Mouse (Mus musculus) midbrain, postnatal 0 days (tissue): Measurements from ENCODE around the gene Casp2. TPM values are rescaled to one million over a fixed set of nuclear protein-coding genes. Genes with fewer than 3 reads are reported as not detected.
A peak's percentile ranks its signal among the peaks of the same experiment; 100 is the strongest.

Source experiments
- ATAC-seq: fragments of 200-750 bp; cut with Nextera tagmentation; 2 replicates; pipeline ENCODE4 v1.8.0; 2017; ENCODE audit warnings: moderate number of reproducible peaks, mild to moderate bottlenecking, moderate TSS enrichment, moderate library complexity; ENCODE audit not compliant: low FRiP score
- DNase-seq: peaks from one replicate; pipeline ENCODE4 v3.0.0-alpha.2; 2015; ENCODE audit warnings: low spot score
- H3K27ac ChIP-seq: fragments of 300-500 bp; sonication (generic); 2 replicates; pipeline ENCODE4 v1.5.1; 2014; ENCODE audit warnings: low read depth, mild to moderate bottlenecking, low read length, mixed read lengths
- H3K27me3 ChIP-seq: fragments of 300-500 bp; sonication (generic); 2 replicates; pipeline ENCODE4 v1.6.1; 2014; ENCODE audit warnings: low read length, control low read depth, mixed read lengths; ENCODE audit not compliant: insufficient read depth
- H3K36me3 ChIP-seq: fragments of 300-500 bp; sonication (generic); 2 replicates; pipeline ENCODE4 v1.6.1; 2014; ENCODE audit warnings: low read length, control low read depth, mixed read lengths; ENCODE audit not compliant: insufficient read depth
- H3K4me1 ChIP-seq: fragments of 300-500 bp; sonication (generic); 2 replicates; pipeline ENCODE4 v1.6.1; 2014; ENCODE audit warnings: mild to moderate bottlenecking, control low read depth, antibody characterized with exemption, low read length, mixed read lengths; ENCODE audit not compliant: insufficient read depth
- H3K4me2 ChIP-seq: fragments of 300-500 bp; sonication (generic); 2 replicates; pipeline ENCODE4 v1.6.1; 2014; ENCODE audit warnings: low read depth, mild to moderate bottlenecking, low read length, mixed read lengths; ENCODE audit not compliant: poor library complexity, severe bottlenecking
- H3K4me3 ChIP-seq: fragments of 300-500 bp; sonication (generic); 2 replicates; pipeline ENCODE4 v1.5.1; 2014; ENCODE audit warnings: low read depth, mild to moderate bottlenecking, low read length, moderate library complexity
- H3K9ac ChIP-seq: fragments of 300-500 bp; sonication (generic); replicated peaks from 2 replicates; pipeline ENCODE4 v1.6.1; 2014; ENCODE audit warnings: mild to moderate bottlenecking, low read length, moderate library complexity, mixed read lengths; ENCODE audit not compliant: poor library complexity, severe bottlenecking
- H3K9me3 ChIP-seq: fragments of 300-500 bp; sonication (generic); 2 replicates; pipeline ENCODE4 v1.6.1; 2016; ENCODE audit warnings: low read length, control low read depth
- CTCF ChIP-seq: IDR thresholded peaks from 2 replicates; pipeline ENCODE4 v1.5.1; 2016; ENCODE audit warnings: antibody characterized with exemption, mild to moderate bottlenecking
- WGBS: fragments of 180-500 bp; shearing (Covaris S2); extraction: QIAGEN DNeasy Blood & Tissue Kit; methylation state at CpG from one replicate; pipeline ENCODE4 v1.1.7; 2014; 5-methylcytosine and 5-hydroxymethylcytosine counted together
- polyA plus RNA-seq: library from polyadenylated mRNA; unstranded; fragments of >200 nt; fragmentation: Nextera tagmentation; extraction: Ambion mirVana; gene quantifications from 2 replicates; pipeline ENCODE4 v1.2.1, GENCODE M21; 2015
- total RNA-seq: library from RNA; depleted of rRNA; stranded (reverse); fragments of >200 nt; gene quantifications from 2 replicates; pipeline ENCODE4 v1.2.3, GENCODE M21; 2014

The Casp2 gene
- total and polyA plus RNA-seq, 2 experiments from 2014 or later = 17.9 to 42.6 TPM

GRCm38 (mm10) chr6:42293327-42293726 lies 28.5 kb downstream of the Casp2 start:
- Histone ChIP-seq H3K4me1 (no peaks in the 10 kb centered on the region), H3K4me2 (no peak overlapping the region), H3K27ac (no peak overlapping the region), H3K9ac (no peak overlapping the region), H3K36me3 (peaks cover 6% of the 10 kb centered on the region; the same call in 1 of the 2 replicates), H3K9me3 (no peaks in the 10 kb centered on the region), H3K27me3 (no peaks in the 10 kb centered on the region), H3K4me3 (no peak overlapping the region)
- 94% methylated on average over 6 of the region's 6 CpGs for WGBS
- ATAC-seq (no peak), DNase-seq (no peak)
- TF ChIP-seq CTCF = no peak

GRCm38 (mm10) chr6:42295549-42296094 lies 30.8 kb downstream of the Casp2 start:
- no peaks in the 10 kb centered on the region for H3K4me1 ChIP-seq
- peaks cover 8% of the 10 kb centered on the region; the same call in 1 of the 2 replicates for H3K36me3 ChIP-seq
- no peak overlapping the region for H3K4me2 ChIP-seq
- DNase-seq = no peak
- no peak overlapping the region for H3K9ac ChIP-seq
- H3K27me3 ChIP-seq = no peaks in the 10 kb centered on the region
- no peak overlapping the region for H3K4me3 ChIP-seq
- H3K27ac ChIP-seq = no peak overlapping the region
- no peak for ATAC-seq
- 83% methylated on average over 3 of the region's 3 CpGs for WGBS
- no peak for TF ChIP-seq CTCF
- no peaks in the 10 kb centered on the region for H3K9me3 ChIP-seq

GRCm38 (mm10) chr6:42299362-42299761 lies 34.6 kb downstream of the Casp2 start:
- Histone ChIP-seq H3K36me3 (peaks cover 5% of the 10 kb centered on the region; the same call in 1 of the 2 replicates), H3K4me2 (no peak overlapping the region), H3K4me1 (no peaks in the 10 kb centered on the region), H3K9ac (no peak overlapping the region), H3K4me3 (no peak overlapping the region), H3K9me3 (no peaks in the 10 kb centered on the region), H3K27me3 (no peaks in the 10 kb centered on the region), H3K27ac (no peak overlapping the region)
- DNase-seq = no peak
- no peak for ATAC-seq
- WGBS = 91% methylated on average over 5 of the region's 5 CpGs
- no peak for TF ChIP-seq CTCF

GRCm38 (mm10) chr6:42309816-42310378 lies 45.1 kb downstream of the Casp2 start:
- no peak for DNase-seq
- H3K36me3 ChIP-seq = peaks cover 16% of the 10 kb centered on the region; the same call in 1 of the 2 replicates
- no peak overlapping the region for H3K4me2 ChIP-seq
- 55% methylated on average over 8 of the region's 8 CpGs for WGBS
- no peak overlapping the region for H3K27ac ChIP-seq
- TF ChIP-seq CTCF = peak; percentile 33; the same call in 1 of the 2 replicates
- H3K9me3 ChIP-seq = no peaks in the 10 kb centered on the region
- H3K27me3 ChIP-seq = no peaks in the 10 kb centered on the region
- H3K4me3 ChIP-seq = no peak overlapping the region
- no peaks in the 10 kb centered on the region for H3K4me1 ChIP-seq
- ATAC-seq = no peak
- H3K9ac ChIP-seq = no peak overlapping the region

- Histone ChIP-seq H3K9me3 (no peaks in the 10 kb centered on the region), H3K4me2 (no peak overlapping the region), H3K4me1 (no peaks in the 10 kb centered on the region), H3K27me3 (no peaks in the 10 kb centered on the region), H3K27ac (no peak overlapping the region), H3K9ac (no peak overlapping the region), H3K36me3 (peaks cover 19% of the 10 kb centered on the region; the same call in 1 of the 2 replicates), H3K4me3 (no peak overlapping the region)
- TF ChIP-seq CTCF = no peak
- 90% methylated on average over 2 of the region's 2 CpGs for WGBS
- DNase-seq (no peak), ATAC-seq (no peak)
Observed at GRCm38 (mm10) chr6:42310427-42311053, 45.8 kb downstream of the Casp2 start.

- peaks cover 21% of the 10 kb centered on the region for H3K36me3 ChIP-seq
- H3K9ac ChIP-seq = no peak overlapping the region
- H3K27ac ChIP-seq = no peak overlapping the region
- DNase-seq (no peak), ATAC-seq (no peak)
- TF ChIP-seq CTCF = no peak
- H3K27me3 ChIP-seq = no peaks in the 10 kb centered on the region
- H3K4me3 ChIP-seq = no peak overlapping the region
- H3K4me2 ChIP-seq = no peak overlapping the region
- 88% methylated on average over 4 of the region's 4 CpGs for WGBS
- H3K9me3 ChIP-seq = no peaks in the 10 kb centered on the region
- H3K4me1 ChIP-seq = no peaks in the 10 kb centered on the region
Observed at GRCm38 (mm10) chr6:42318293-42318692, 53.5 kb downstream of the Casp2 start.
